Mouse (Mus musculus) ES-E14 (cell line): Measurements from ENCODE around the gene Pygm. TPM values are rescaled to one million over a fixed set of nuclear protein-coding genes. Genes with fewer than 3 reads are reported as not detected.
A peak's percentile ranks its signal among the peaks of the same experiment; 100 is the strongest.

Source experiments
- DNase-seq: peaks from one replicate; pipeline ENCODE4 v3.0.0-alpha.2; 2013; ENCODE audit warnings: low read depth, low spot score
- H3K27ac ChIP-seq: 2 replicates; pipeline ENCODE4 v1.5.1; 2012; ENCODE audit warnings: low read depth, mild to moderate bottlenecking, low read length, moderate library complexity, mixed read lengths; ENCODE audit not compliant: poor library complexity, insufficient read depth, severe bottlenecking
- H3K36me3 ChIP-seq: 2 replicates; pipeline ENCODE4 v1.6.1; 2012; ENCODE audit warnings: mild to moderate bottlenecking, low read length, moderate library complexity, mixed read lengths; ENCODE audit not compliant: control insufficient read depth, poor library complexity, insufficient read depth, severe bottlenecking
- H3K4me1 ChIP-seq, 2 experiments: fragments of 150-350 bp in 1 of 2; sonication (generic) in 1 of 2; 2 replicates each; pipeline ENCODE4 v1.6.1; 2012; ENCODE audit warnings: low read length in 2 of 2, mild to moderate bottlenecking in 1 of 2, mixed read lengths in 1 of 2; ENCODE audit not compliant: control insufficient read depth in 2 of 2, insufficient read depth in 2 of 2, poor library complexity in 1 of 2
- H3K4me3 ChIP-seq, 2 experiments: fragments of 150-350 bp in 1 of 2; sonication (generic) in 1 of 2; 2 replicates each; pipeline ENCODE4 v1.5.1; 2012; ENCODE audit warnings: low read length in 2 of 2, low read depth in 1 of 2, mild to moderate bottlenecking in 1 of 2, mixed read lengths in 1 of 2; ENCODE audit not compliant: insufficient read depth in 1 of 2, poor library complexity in 1 of 2, severe bottlenecking in 1 of 2
- H3K9ac ChIP-seq: 2 replicates; pipeline ENCODE4 v1.6.1; 2012; ENCODE audit warnings: low read depth, mild to moderate bottlenecking, low read length, mixed read lengths; ENCODE audit not compliant: poor library complexity, insufficient read depth, severe bottlenecking
- H3K9me3 ChIP-seq: fragments of 150-350 bp; sonication (generic); 2 replicates; pipeline ENCODE4 v1.6.1; 2012; ENCODE audit warnings: low read depth, mild to moderate bottlenecking, low read length; ENCODE audit not compliant: control insufficient read depth, insufficient read depth
- CHD2 ChIP-seq: IDR thresholded peaks from 2 replicates; pipeline ENCODE4 v1.6.1; 2014; ENCODE audit warnings: mild to moderate bottlenecking, low read depth, low read length, inconsistent platforms
- HCFC1 ChIP-seq: IDR thresholded peaks from 2 replicates; pipeline ENCODE4 v1.6.1; 2012; ENCODE audit warnings: low read length, inconsistent platforms, borderline replicate concordance; ENCODE audit not compliant: insufficient read depth
- MAFK ChIP-seq: IDR thresholded peaks from 2 replicates; pipeline ENCODE4 v1.6.1; 2014; ENCODE audit warnings: mild to moderate bottlenecking, low read depth, low read length, inconsistent platforms; ENCODE audit not compliant: insufficient read depth
- ZC3H11A ChIP-seq: IDR thresholded peaks from 2 replicates; pipeline ENCODE4 v1.6.1; 2012; ENCODE audit warnings: low read depth, mild to moderate bottlenecking, inconsistent platforms, low read length, borderline replicate concordance
- ZNF384 ChIP-seq: IDR thresholded peaks from 2 replicates; pipeline ENCODE4 v1.6.1; 2012; ENCODE audit warnings: low read depth, low read length, inconsistent platforms
- in situ Hi-C, 2 experiments: fragments of 600-800 bp; cut with MboI; formaldehyde crosslinking; loops; one replicate each; pipeline ENCODE4 v1.15.1; 2025; ENCODE audit warnings: low sequenced_read_pairs in 2 of 2, inconsistent platforms in 1 of 2; ENCODE audit not compliant: unreplicated experiment in 2 of 2
- total RNA-seq: library from RNA; depleted of rRNA; stranded (reverse); fragments of 300-350 nt; gene quantifications from 2 replicates; pipeline ENCODE4 v1.2.3, GENCODE M21; 2012

The Pygm gene
- total RNA-seq, 1 experiment: 4.6 TPM

- H3K4me3 ChIP-seq: no peak overlapping the region
- DNase-seq: no peak
- in situ Hi-C loops: no loop called here
- H3K9ac ChIP-seq: no peak overlapping the region
- TF ChIP-seq CHD2 (no peak), MAFK (no peak), HCFC1 (no peak), ZNF384 (no peak), ZC3H11A (no peak)
- H3K4me1 ChIP-seq: peaks cover 5 to 22% of the 10 kb centered on the region in 2 experiments
- no peaks in the 10 kb centered on the region for H3K9me3 ChIP-seq
- no peak overlapping the region for H3K27ac ChIP-seq
- peaks cover 27% of the 10 kb centered on the region for H3K36me3 ChIP-seq
Observed at GRCm38 (mm10) chr19:6338171-6338570, 46.0 kb upstream of the Pygm start.

- in situ Hi-C loops: no loop called here
- Histone ChIP-seq H3K27ac (no peak overlapping the region), H3K4me1 (peaks cover 5 to 22% of the 10 kb centered on the region in 2 experiments), H3K9me3 (no peaks in the 10 kb centered on the region), H3K36me3 (peaks cover 27% of the 10 kb centered on the region), H3K9ac (no peak overlapping the region), H3K4me3 (no peak overlapping the region)
- no peak for TF ChIP-seq ZNF384
- no peak for TF ChIP-seq CHD2
- no peak for TF ChIP-seq HCFC1
- TF ChIP-seq MAFK: no peak
- no peak for TF ChIP-seq ZC3H11A
- no peak for DNase-seq
Observed at GRCm38 (mm10) chr19:6338716-6339115, 45.5 kb upstream of the Pygm start.

GRCm38 (mm10) chr19:6339191-6339590 lies 45.0 kb upstream of the Pygm start:
- Histone ChIP-seq H3K36me3 (peaks cover 27% of the 10 kb centered on the region), H3K9me3 (no peaks in the 10 kb centered on the region), H3K27ac (no peak overlapping the region), H3K9ac (no peak overlapping the region), H3K4me1 (peaks cover 2 to 22% of the 10 kb centered on the region in 2 experiments), H3K4me3 (no peak overlapping the region)
- in situ Hi-C loops: no loop called here
- no peak for DNase-seq
- TF ChIP-seq HCFC1 (no peak), CHD2 (no peak), MAFK (no peak), ZNF384 (no peak), ZC3H11A (no peak)

GRCm38 (mm10) chr19:6339890-6340504 lies 44.2 kb upstream of the Pygm start:
- Histone ChIP-seq H3K36me3 (peaks cover 27% of the 10 kb centered on the region), H3K9me3 (no peaks in the 10 kb centered on the region), H3K27ac (0 out of 2 replicates have a peak overlapping the region, but pooled peaks have one; percentile 26), H3K4me3 (0 out of 4 replicates have a peak overlapping the region, but pooled peaks of 1 of the 2 experiments have one; percentile 14), H3K9ac (no peak overlapping the region; the same call in 1 of the 2 replicates), H3K4me1 (peaks cover 0 to 22% of the 10 kb centered on the region in 2 experiments; a peak in 3 of 4 replicates)
- TF ChIP-seq MAFK (no peak), CHD2 (no peak), ZC3H11A (no peak), ZNF384 (no peak), HCFC1 (0 out of 2 replicates have a peak, but pooled peaks have one; percentile 24)
- in situ Hi-C loops: no loop called here
- DNase-seq: no peak
